Mouse (Mus musculus) yolk sac, embryonic 10.5 days (tissue): ENCODE results near the gene Sox5.

Source experiments
- DNase-seq: peaks from one replicate; pipeline ENCODE4 v3.0.0-alpha.2; 2017; ENCODE audit warnings: low spot score

The Sox5 gene

GRCm38 (mm10) chr6:143948071-143948470 lies 833.7 kb downstream of the Sox5 start:
- DNase-seq: no peak

GRCm38 (mm10) chr6:143943126-143943525 lies 838.7 kb downstream of the Sox5 start:
- DNase-seq: no peak

GRCm38 (mm10) chr6:143941291-143941785 lies 840.4 kb downstream of the Sox5 start:
- no peak for DNase-seq

GRCm38 (mm10) chr6:143923146-143923545 lies 858.6 kb downstream of the Sox5 start:
- DNase-seq: no peak

GRCm38 (mm10) chr6:143918405-143918947 lies 863.3 kb downstream of the Sox5 start:
- DNase-seq: no peak

GRCm38 (mm10) chr6:143916152-143916735 lies 865.5 kb downstream of the Sox5 start:
- no peak for DNase-seq

GRCm38 (mm10) chr6:143915686-143916085 lies 866.1 kb downstream of the Sox5 start:
- DNase-seq: no peak

GRCm38 (mm10) chr6:143912316-143912715 lies 869.5 kb downstream of the Sox5 start:
- DNase-seq: no peak

GRCm38 (mm10) chr6:143904693-143905031 lies 877.1 kb downstream of the Sox5 start:
- no peak for DNase-seq

- DNase-seq: no peak
Measured at GRCm38 (mm10) chr6:143903981-143904692, 877.6 kb downstream of the Sox5 start.

GRCm38 (mm10) chr6:143900871-143901270 lies 880.9 kb downstream of the Sox5 start:
- DNase-seq: no peak

GRCm38 (mm10) chr6:143895092-143895491 lies 886.7 kb downstream of the Sox5 start:
- no peak for DNase-seq

GRCm38 (mm10) chr6:143892869-143893268 lies 888.9 kb downstream of the Sox5 start:
- no peak for DNase-seq

GRCm38 (mm10) chr6:143888556-143888955 lies 893.2 kb downstream of the Sox5 start:
- DNase-seq: no peak

GRCm38 (mm10) chr6:143878525-143878924 lies 903.3 kb downstream of the Sox5 start:
- DNase-seq: no peak

GRCm38 (mm10) chr6:143868790-143869189 lies 913.0 kb downstream of the Sox5 start:
- no peak for DNase-seq

- no peak for DNase-seq
Measured at GRCm38 (mm10) chr6:143868155-143868685, 913.6 kb downstream of the Sox5 start.

- peak; percentile 66 for DNase-seq
Measured at GRCm38 (mm10) chr6:143867029-143867428, 914.7 kb downstream of the Sox5 start.

- peak; percentile 15 for DNase-seq
Measured at GRCm38 (mm10) chr6:143866566-143866965, 915.2 kb downstream of the Sox5 start.

GRCm38 (mm10) chr6:143862611-143863110 lies 919.1 kb downstream of the Sox5 start:
- DNase-seq: no peak

- no peak for DNase-seq
Measured at GRCm38 (mm10) chr6:143860036-143860435, 921.7 kb downstream of the Sox5 start.

- no peak for DNase-seq
Measured at GRCm38 (mm10) chr6:143859535-143859934, 922.2 kb downstream of the Sox5 start.

- no peak for DNase-seq
Measured at GRCm38 (mm10) chr6:143858551-143858950, 923.2 kb downstream of the Sox5 start.
